Comparison of ENCODE assay signal across 21 mouse cellular contexts in genomic region chr13:13587653-13588184, GRCm38 (mm10).
"Had no signal": no experiment of that assay in that cellular context is flagged by ENCODE, and none has a peak within 500 bp of the region (broad histone marks: within the 10 kb centered on the region; RNA-seq: fewer than 3 reads in every experiment).

No protein-coding gene starts in this region.

- H3K27me3 ChIP-seq: intestine, embryonic 15.5 days; kidney, embryonic 15.5 days; limb, embryonic 13.5 days; liver, embryonic 13.5 days; megakaryocyte, embryonic 14.5 days; midbrain, embryonic 13.5 days; neural tube, embryonic 13.5 days; stomach, embryonic 15.5 days had no signal

- H3K4me3 ChIP-seq: intestine, embryonic 15.5 days; kidney, embryonic 15.5 days; limb, embryonic 10.5 days; limb, embryonic 13.5 days; liver, embryonic 13.5 days; megakaryocyte, embryonic 14.5 days; midbrain, embryonic 10.5 days; midbrain, embryonic 13.5 days; myocyte; neural tube, embryonic 13.5 days; stomach, embryonic 15.5 days had no signal

- H3K9ac ChIP-seq: intestine, embryonic 15.5 days; kidney, embryonic 15.5 days; limb, embryonic 13.5 days; liver, embryonic 13.5 days; midbrain, embryonic 13.5 days; neural tube, embryonic 13.5 days; stomach, embryonic 15.5 days had no signal

- H3K36me3 ChIP-seq: intestine, embryonic 15.5 days; kidney, embryonic 15.5 days; limb, embryonic 10.5 days; limb, embryonic 13.5 days; liver, embryonic 13.5 days; midbrain, embryonic 10.5 days; midbrain, embryonic 13.5 days; neural tube, embryonic 13.5 days; stomach, embryonic 15.5 days had no signal

- DNase-seq: kidney, adult 11 months; kidney, adult 8-10 months; kidney, postnatal 10 days; kidney, postnatal 36 days; liver; liver, embryonic 13.5 days; retina, postnatal 1 day; right cerebral cortex, postnatal 25 days; spleen, adult 18-20 months; thymus, postnatal 25 days had no signal

- H3K27ac ChIP-seq: intestine, embryonic 15.5 days; kidney, embryonic 15.5 days; limb, embryonic 10.5 days; limb, embryonic 13.5 days; liver, embryonic 13.5 days; midbrain, embryonic 10.5 days; midbrain, embryonic 13.5 days; neural tube, embryonic 13.5 days; stomach, embryonic 15.5 days had no signal

- ATAC-seq: intestine, embryonic 15.5 days; midbrain, embryonic 13.5 days; midbrain, embryonic 16.5 days had no signal

- H3K9me3 ChIP-seq: intestine, embryonic 15.5 days; kidney, embryonic 15.5 days; limb, embryonic 10.5 days; limb, embryonic 13.5 days; liver, embryonic 13.5 days; megakaryocyte, embryonic 14.5 days; midbrain, embryonic 10.5 days; midbrain, embryonic 13.5 days; neural tube, embryonic 13.5 days; stomach, embryonic 15.5 days had no signal

- H3K4me2 ChIP-seq: intestine, embryonic 15.5 days; kidney, embryonic 15.5 days; limb, embryonic 13.5 days; liver, embryonic 13.5 days; midbrain, embryonic 13.5 days; neural tube, embryonic 13.5 days; stomach, embryonic 15.5 days had no signal

- H3K4me1 ChIP-seq: intestine, embryonic 15.5 days; stomach, embryonic 15.5 days had no signal
